Mouse (Mus musculus) kidney, adult 2 months (tissue): ENCODE measurements around the gene Qpct. TPM values are rescaled to one million over a fixed set of nuclear protein-coding genes. Genes with fewer than 3 reads are reported as not detected.

Experiments
- DNase-seq: peaks from one replicate; pipeline ENCODE4 v3.0.0; 2021
- H3K27ac ChIP-seq: fragments of 200-500 bp; 2 replicates; pipeline ENCODE4 v1.5.1; 2012; ENCODE audit warnings: low read depth, low read length, control low read depth, inconsistent platforms; ENCODE audit not compliant: insufficient read depth
- H3K27me3 ChIP-seq: fragments of 200-500 bp; replicated peaks from 2 replicates; pipeline ENCODE4 v1.6.1; 2012; ENCODE audit warnings: mild to moderate bottlenecking, moderate library complexity, low read length, inconsistent platforms; ENCODE audit not compliant: control insufficient read depth, insufficient read depth
- H3K36me3 ChIP-seq: fragments of 200-500 bp; 2 replicates; pipeline ENCODE4 v1.6.1; 2012; ENCODE audit warnings: mild to moderate bottlenecking, moderate library complexity, low read length, inconsistent platforms; ENCODE audit not compliant: control insufficient read depth, insufficient read depth
- H3K4me1 ChIP-seq: fragments of 200-500 bp; 2 replicates; pipeline ENCODE4 v1.6.1; 2011; ENCODE audit warnings: low read length; ENCODE audit not compliant: control insufficient read depth, insufficient read depth
- H3K4me3 ChIP-seq: fragments of 200-500 bp; 2 replicates; pipeline ENCODE4 v1.5.1; 2011; ENCODE audit warnings: mild to moderate bottlenecking, low read depth, low read length, control low read depth; ENCODE audit not compliant: insufficient read depth
- CTCF ChIP-seq: fragments of 200-500 bp; conservative IDR thresholded peaks from 2 replicates; pipeline ENCODE4 v1.5.1; 2011; ENCODE audit warnings: low read depth, mild to moderate bottlenecking, control low read depth, low read length, moderate library complexity, mixed read lengths; ENCODE audit not compliant: insufficient read depth, insufficient read length
- POLR2A ChIP-seq: fragments of 200-500 bp; IDR thresholded peaks from one replicate; pipeline ENCODE4 v1.6.1; 2011; ENCODE audit warnings: low read depth, low read length, control low read depth
- WGBS: fragments of 180-500 bp; shearing (Covaris S2); methylation state at CpG from one replicate; pipeline ENCODE4 v1.1.7; 2018; 5-methylcytosine and 5-hydroxymethylcytosine counted together
- polyA plus RNA-seq: library from polyadenylated mRNA; depleted of rRNA; stranded (reverse); fragments of >200 nt; gene quantifications from 2 replicates; pipeline ENCODE4 v1.2.3, GENCODE M21; 2012

Qpct gene
- polyA plus RNA-seq, 1 experiment = 2.3 TPM

- Histone ChIP-seq H3K27me3 (no peaks in the 10 kb centered on the region), H3K36me3 (no peaks in the 10 kb centered on the region), H3K4me3 (no peak overlapping the region), H3K27ac (no peak overlapping the region), H3K4me1 (no peaks in the 10 kb centered on the region)
- TF ChIP-seq POLR2A (no peak), CTCF (no peak)
- 84% methylated on average over 11 of the region's 11 CpGs for WGBS
- no peak for DNase-seq
Measured at GRCm38 (mm10) chr17:79071951-79072350, 20.2 kb downstream of the Qpct start.

DNA sequence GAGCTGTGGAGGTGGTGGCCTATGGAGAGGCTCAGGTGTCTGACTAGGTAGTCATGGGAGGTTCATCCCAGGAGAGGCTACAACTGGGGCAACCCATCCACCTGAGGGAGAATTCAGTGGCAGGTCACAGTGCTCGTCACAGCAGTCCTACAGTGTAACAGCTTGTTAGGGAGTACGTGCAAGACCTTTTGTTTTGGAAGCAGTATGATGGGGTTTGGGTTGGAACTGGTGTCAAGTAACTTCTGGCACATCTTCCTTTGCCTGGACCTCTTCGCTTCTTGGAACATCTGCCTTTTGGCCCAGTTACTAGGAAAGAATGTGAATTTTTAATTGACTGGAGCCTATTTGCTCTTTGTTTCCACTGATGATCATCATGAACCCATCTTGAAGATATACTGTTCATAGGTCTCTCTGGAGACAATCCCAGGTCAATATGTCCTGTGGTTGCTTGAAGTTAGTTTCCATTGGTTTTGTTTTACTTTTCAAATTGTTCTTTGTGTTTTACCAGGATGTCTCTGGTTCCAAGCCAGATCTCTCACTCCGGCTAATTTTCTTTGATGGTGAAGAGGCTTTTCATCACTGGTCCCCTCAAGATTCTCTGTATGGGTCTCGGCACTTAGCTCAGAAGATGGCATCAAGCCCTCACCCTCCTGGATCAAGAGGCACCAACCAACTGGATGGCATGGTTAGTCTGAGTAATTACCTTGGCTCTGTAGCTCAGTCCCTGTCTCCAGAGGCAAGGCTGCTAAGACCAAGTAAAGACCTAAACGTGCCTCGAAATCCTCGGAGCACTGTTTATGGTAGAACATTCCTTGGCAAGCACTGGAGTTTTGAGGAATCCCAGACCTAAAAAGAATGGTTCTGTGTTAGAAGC is 25.5 kb downstream of the Qpct start:
- DNase-seq = no peak
- no peak overlapping the region for H3K4me3 ChIP-seq
- H3K27me3 ChIP-seq = no peaks in the 10 kb centered on the region
- 76% methylated on average over 8 of the region's 8 CpGs for WGBS
- no peaks in the 10 kb centered on the region for H3K4me1 ChIP-seq
- H3K36me3 ChIP-seq = no peaks in the 10 kb centered on the region
- TF ChIP-seq POLR2A (no peak), CTCF (no peak)
- H3K27ac ChIP-seq = no peak overlapping the region

DNA sequence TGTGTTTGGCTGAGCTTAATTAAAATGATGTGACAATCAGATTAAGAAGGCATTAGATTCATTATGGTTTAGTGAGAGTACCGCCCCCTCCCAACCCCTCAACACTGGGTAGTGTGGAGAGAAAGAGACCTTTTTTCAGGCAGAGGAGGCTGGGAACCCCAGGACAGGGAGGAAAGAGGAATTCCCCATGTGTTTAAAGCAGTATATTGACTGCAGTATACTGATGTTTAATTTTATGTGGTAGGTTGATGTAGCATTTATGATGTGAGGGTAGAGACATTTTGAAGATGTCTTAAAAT is 26.1 kb downstream of the Qpct start:
- Histone ChIP-seq H3K4me3 (no peak overlapping the region), H3K36me3 (no peaks in the 10 kb centered on the region), H3K4me1 (no peaks in the 10 kb centered on the region), H3K27ac (no peak overlapping the region), H3K27me3 (no peaks in the 10 kb centered on the region)
- DNase-seq = no peak
- TF ChIP-seq CTCF (no peak), POLR2A (no peak)
- 84% methylated on average over 1 of the region's 1 CpGs for WGBS

- no peaks in the 10 kb centered on the region for H3K27me3 ChIP-seq
- no peak for DNase-seq
- no peaks in the 10 kb centered on the region for H3K36me3 ChIP-seq
- no peak overlapping the region for H3K4me3 ChIP-seq
- TF ChIP-seq POLR2A (no peak), CTCF (no peak)
- 87% methylated on average over 8 of the region's 8 CpGs for WGBS
- no peaks in the 10 kb centered on the region for H3K4me1 ChIP-seq
- H3K27ac ChIP-seq = no peak overlapping the region
Measured at GRCm38 (mm10) chr17:79078248-79078647, 26.5 kb downstream of the Qpct start.

DNA sequence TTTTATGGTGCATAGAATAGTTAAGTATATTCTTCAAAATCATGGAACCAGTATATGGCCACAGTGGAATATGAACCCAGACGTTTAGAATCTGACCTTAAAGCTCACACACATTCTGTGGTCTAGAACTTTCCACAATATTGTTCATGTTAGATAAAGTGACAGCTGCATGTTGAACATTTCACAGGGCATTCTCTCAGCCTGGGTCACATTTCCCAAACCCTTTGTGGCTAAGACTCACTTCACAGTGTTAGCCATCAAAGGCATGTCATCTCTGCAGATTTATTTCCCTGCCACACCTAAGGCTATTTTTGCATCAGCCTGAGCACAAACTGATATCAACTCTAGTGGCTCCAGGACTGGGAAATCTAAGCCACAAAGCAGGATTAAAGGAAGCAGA is 40.0 kb downstream of the Qpct start:
- Histone ChIP-seq H3K4me1 (no peaks in the 10 kb centered on the region), H3K27ac (no peak overlapping the region), H3K27me3 (no peaks in the 10 kb centered on the region), H3K4me3 (no peak overlapping the region), H3K36me3 (no peaks in the 10 kb centered on the region)
- TF ChIP-seq CTCF (no peak), POLR2A (no peak)
- DNase-seq = no peak
- 22% methylated on average over 1 of the region's 1 CpGs for WGBS

DNA sequence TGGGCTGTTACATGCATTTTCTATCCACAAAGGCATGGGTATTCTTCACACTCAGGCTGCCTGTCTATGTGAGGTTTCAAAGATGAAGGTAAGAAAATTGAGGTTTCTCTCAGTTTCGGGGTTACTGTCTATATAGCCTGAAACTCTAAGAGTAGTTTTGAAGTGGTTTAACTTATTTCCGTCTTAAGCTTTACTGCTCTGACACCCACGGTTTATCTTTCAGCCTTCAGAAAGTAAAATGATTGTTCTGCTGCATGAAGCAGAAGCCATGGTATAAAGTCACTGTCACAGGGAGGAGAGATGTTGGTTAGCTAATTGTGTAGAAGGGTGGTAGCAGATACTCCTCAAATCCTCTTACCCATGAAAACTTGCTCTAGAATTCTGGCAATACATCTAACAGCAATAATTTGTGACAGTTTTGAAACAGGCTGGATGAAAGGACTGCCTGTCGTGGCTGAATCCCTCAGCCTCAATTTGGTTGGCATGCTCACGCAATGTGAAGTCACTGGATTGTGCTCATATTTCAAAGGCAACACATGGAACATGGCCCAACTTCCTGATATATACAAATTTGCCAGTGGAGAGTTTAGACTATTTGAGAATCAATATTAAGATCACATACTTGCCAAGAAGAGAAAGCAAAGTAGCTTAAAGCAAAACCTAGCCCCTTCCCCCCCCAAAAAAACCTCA is 41.7 kb downstream of the Qpct start:
- DNase-seq = no peak
- TF ChIP-seq CTCF (no peak), POLR2A (no peak)
- Histone ChIP-seq H3K4me3 (no peak overlapping the region), H3K36me3 (no peaks in the 10 kb centered on the region), H3K4me1 (no peaks in the 10 kb centered on the region), H3K27me3 (no peaks in the 10 kb centered on the region), H3K27ac (no peak overlapping the region)
- WGBS = 60% methylated on average over 5 of the region's 5 CpGs

DNA sequence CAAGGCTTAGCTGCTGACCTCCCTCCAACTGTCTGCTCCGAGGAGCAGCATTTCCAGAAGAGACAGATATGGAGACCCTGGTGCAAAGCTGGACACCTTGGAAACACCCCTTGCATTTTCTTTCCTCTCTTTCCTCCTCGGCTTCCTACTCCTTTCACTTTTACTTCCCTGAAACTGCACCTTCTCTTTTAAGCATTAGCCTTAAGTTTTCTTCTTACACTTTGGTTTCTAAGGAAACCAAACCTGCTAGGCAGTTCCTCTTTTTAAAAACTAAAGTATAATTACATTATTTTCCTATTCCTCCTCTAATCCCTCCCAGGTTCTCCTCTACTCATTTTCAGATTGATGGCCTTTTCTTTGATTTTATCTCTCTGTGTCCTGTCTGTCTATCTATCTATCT is 43.9 kb downstream of the Qpct start:
- H3K4me3 ChIP-seq = no peak overlapping the region
- no peak for DNase-seq
- H3K36me3 ChIP-seq = no peaks in the 10 kb centered on the region
- TF ChIP-seq POLR2A (no peak), CTCF (no peak)
- no peak overlapping the region for H3K27ac ChIP-seq
- no peaks in the 10 kb centered on the region for H3K27me3 ChIP-seq
- 85% methylated on average over 2 of the region's 2 CpGs for WGBS
- no peaks in the 10 kb centered on the region for H3K4me1 ChIP-seq
